Mouse (Mus musculus) thymus, postnatal 4 days (tissue): Measurements from ENCODE around the gene Cnih1.
"Not testable (repeated sequence)": the region's sequence is repeated elsewhere in the genome, so short reads cannot be mapped to it uniquely, and the experiment has no call there.

Experiments used
- DNase-seq: peaks from one replicate; pipeline ENCODE4 v3.0.0; 2021

Gene Cnih1

DNA sequence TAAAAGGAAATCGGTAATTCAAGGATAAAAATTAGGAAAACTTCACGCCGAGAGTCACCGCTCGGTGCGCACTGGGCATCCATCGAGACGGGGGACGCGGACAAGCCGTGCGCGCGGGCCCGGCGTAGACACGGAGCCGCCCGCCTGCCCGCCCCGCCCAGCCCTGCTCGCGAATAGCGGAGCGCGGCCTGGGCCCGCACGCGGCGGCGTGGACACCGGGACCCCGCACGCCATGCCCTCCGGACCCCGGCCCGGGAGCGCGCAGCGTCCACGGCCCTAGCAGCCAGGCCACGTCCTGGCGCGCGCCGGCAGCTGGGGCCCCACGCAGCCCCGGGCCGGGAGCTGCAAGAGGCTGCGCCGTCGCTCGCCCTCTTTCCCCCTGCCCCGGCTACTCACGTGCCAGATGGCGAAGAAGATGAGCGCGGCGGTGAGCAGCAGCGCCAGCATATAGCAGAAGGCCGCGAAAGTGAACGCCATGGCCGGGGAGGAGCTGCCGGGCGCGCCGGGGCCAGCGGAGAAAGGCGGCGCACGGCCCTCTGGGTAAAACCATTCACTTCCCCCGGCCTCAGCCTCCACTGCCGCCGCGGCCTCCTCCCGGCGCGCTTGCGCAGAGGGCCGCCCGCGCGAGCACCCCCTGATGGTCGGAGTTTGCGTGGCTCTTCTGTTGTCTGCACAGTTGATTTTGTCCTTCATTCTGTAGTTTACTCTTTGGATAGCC lies at the start of gene Cnih1:
TSS of gene Cnih1 (minus strand) at position 625 of the 718 bp plus-strand sequence.
- DNase-seq: peak; percentile 95

DNA sequence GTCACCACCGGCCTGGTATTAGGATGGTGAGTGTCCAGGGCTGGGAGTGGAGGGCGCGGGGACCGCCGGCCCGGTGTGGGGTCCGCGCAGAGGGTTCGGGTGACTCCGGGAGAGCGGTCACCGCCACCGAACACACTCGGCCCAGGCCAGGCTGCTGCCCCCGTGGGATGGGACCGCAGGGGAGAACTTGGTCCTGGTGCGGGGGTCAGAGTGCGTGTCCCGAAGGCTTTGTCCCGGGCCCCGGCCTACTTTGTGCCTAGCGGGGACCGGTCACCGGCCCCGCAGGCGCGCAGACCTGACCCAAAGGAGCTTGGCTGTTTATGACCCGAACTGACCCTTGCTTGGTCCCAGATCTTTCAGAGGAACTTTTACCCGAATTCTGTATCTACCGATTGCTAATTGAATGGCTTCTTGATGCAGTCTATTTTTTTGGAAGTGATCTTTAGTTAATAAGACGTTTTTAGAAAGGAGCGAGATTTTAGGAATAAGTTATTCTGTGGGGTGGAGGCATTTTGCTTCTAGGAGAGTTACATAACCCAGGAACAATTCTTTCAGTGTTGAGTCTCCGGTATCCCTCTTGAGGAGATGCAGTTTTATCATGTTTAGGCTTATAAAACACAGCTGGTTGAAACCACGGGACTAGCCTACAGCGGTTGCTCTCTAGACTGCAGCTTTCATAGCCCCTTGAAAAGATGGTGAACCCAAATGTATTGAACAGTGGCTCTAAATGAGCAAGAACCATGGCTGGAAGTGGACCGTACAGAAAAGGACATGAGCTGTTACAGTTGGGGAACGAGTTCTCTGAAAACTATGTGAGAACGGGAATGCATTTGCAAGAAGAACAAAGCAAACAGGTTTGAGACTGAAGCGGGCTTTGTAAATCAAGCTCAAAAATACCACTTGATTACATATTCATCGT lies 44.4 kb upstream of the Cnih1 start:
- peak; percentile 41 for DNase-seq

DNA sequence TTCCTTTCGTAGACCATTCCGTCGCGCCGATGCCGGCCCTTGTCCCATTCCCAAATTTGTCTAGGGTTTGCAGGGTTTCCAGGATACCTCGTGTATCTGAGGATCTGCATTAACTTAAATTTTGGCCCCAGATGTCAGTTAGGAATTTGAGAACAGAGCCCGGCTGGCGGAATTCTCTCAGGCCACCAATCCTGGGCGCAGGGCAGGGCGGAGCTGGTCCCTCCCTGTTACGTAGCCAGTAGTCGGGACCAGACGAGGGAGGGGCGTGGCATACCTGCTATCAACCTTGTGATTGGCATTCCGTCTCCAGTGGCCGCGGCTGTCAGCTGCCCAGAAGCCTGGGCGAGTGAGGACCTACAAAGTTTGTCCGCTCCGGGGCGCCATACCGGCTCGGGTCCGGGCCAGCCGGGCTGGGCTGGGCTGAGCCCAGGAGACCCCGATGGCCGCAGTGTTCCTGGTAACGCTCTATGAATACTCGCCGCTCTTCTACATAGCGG lies 43.7 kb upstream of the Cnih1 start, which contains the start of gene Cgrrf1:
TSS of gene Cgrrf1 (plus strand) at position 289 of the 497 bp plus-strand sequence.
- DNase-seq: peak; percentile 88

DNA sequence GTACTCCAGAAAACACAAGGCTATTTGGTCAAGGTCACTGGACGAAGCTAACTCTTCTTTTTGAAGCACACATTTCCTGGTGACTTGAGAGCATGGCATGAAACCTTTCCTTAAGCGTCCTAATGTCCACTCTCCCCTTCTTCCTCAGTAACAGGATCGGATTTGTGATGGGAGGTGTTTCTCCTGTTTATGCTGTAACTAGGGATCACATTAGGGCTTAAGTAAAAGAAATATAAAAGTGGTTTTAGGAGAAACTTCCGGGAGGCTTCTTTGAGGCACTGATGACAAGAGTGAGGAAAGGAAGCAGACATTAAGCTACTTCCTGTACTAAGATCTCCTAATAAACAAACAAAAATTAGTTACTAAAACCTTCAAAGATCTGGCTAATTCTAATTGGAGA lies 43.1 kb upstream of the Cnih1 start:
- no peak for DNase-seq

DNA sequence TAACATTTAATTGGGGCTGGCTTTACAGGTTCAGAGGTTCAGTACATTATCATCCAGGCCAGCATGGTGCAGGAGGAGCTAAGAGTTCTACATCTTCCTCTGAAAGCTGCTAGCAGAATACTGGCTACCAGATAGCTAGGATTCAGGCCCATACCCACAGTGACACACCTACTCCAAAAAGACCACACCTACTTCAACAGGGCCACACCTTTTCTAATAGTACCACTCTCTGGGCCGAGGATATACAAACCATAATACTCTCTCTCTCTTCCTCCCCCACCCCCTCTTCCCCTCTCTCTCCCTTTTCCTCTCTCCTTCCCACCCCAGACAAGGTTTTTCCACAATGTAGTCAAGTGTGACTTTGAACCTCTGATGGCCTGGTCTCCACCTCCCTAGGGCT lies 39.2 kb upstream of the Cnih1 start:
- DNase-seq: no peak

DNA sequence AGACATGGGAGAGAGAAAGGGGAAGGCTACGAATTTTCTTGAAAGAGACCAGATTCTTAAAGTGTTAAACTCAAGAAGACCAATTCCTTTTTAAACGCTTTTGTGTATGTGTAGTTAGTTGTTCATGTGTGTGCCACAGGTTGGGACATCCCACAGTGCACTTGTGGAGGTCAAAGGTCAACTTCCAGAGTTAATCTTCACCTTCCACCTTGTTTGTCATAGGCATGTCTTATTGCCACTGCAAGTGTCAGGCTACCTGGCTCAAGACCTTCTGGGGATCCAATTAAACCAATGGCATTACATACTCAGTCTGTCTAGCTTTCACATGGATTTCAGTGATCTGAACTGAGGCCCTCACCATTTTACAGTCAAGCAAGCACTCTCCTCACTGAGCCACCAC lies 35.8 kb upstream of the Cnih1 start:
- no peak for DNase-seq

DNA sequence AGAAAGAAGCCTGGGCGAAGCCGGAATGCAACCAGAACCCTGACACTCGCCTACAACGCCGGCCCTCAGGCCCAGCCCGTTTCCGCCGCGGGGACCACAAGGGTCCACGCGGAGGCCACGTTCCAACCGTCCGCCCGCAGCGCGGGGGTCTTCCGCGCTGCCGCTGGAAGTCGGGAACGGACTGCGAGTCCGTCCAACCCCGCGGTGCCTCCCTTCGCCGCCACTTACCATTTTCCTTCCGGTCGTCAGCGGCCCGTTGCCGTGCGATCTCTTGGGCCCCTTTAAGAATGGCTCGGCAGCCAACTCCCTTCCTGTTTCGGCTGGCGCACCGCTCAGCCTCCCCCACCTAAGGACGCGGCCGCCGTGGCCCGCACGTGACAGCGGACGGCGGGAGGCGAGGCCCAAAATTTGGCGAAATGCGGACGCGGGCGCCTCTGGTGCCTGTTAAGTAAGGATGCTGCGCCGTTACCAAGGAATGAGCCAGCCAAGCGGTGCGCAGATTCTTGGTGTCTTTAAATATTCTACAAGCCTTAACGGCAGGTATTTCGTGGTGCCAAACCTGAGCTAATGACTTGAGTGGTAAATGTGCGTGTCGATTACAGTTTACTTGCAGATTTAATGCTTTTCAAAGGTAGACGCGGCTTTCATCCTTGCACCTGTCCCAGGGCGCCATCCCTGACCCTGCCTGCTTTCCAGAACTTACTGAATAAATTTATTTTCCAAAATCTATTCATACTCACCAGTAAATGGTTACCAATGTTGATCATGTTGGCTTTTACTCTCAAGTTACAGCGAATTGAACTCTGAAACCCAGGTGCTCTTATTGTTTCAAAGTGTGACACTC lies 33.9 kb upstream of the Cnih1 start, which contains the start of gene Gmfb:
TSS of gene Gmfb (minus strand) at position 370 of the 844 bp plus-strand sequence.
- DNase-seq: peak; percentile 97

DNA sequence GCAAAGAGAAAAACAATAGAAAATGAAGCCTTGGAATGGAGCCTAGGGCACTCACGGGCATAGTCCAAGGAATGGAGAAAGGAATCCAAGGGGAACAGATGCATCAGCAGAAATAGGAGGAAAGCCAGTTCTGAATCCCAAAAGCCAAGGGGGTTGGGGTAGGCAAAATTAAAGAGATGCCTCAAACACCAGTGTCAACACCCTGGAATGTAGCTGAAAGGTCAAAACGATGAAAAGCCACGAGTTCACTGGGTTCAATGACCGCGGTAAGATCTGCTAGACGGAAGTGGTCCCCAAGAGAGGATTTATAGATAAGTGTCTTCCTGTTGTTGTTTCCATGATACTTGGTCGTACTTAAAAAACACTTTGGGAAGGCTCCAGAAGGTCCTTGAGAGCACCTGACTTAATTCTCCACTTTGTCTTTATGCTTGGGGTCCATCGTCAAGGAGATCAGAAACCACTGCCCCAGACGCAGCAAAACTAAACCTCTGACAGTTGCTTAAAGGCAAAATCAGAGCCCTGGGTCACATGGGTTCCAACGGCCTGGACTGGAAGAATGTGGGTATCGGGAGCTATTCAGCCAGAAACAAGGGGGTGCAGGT lies 33.2 kb upstream of the Cnih1 start:
- DNase-seq: no peak

DNA sequence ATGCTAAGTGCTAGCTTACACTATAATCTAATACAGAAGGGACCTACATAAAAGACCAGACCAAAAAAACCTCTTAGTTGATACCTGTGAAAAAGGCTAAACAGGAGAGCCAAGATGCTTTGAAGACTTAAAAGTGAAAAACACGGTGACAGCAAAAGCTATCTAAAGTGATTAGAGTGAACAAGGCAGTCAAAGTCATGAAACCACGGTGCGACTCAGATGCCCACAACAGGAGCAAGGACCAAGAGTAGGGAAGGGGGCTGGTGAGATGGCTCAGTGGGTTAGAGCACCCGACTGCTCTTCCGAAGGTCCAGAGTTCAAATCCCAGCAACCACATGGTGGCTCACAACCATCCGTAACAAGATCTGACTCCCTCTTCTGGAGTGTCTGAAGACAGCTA lies 31.8 kb upstream of the Cnih1 start:
- DNase-seq: not testable (repeated sequence)

DNA sequence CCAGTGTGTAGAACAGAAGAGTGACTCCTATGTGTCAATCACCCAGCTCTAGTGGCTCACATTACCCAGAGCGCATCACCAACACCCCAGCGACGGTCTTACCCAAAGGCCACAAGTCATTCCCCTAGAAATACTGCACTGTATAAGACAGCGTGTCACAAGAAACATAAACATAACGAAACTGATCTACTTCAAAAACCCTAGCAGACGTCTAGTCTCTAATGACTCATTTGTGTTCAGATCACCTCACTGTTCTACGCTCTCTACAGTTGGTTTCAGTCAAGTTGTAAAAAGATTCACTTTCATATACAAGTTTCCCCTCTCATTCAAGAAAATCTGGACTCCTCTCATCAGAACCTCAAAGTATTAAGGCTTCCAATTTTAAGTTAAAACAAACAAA lies 30.5 kb upstream of the Cnih1 start:
- no peak for DNase-seq

DNA sequence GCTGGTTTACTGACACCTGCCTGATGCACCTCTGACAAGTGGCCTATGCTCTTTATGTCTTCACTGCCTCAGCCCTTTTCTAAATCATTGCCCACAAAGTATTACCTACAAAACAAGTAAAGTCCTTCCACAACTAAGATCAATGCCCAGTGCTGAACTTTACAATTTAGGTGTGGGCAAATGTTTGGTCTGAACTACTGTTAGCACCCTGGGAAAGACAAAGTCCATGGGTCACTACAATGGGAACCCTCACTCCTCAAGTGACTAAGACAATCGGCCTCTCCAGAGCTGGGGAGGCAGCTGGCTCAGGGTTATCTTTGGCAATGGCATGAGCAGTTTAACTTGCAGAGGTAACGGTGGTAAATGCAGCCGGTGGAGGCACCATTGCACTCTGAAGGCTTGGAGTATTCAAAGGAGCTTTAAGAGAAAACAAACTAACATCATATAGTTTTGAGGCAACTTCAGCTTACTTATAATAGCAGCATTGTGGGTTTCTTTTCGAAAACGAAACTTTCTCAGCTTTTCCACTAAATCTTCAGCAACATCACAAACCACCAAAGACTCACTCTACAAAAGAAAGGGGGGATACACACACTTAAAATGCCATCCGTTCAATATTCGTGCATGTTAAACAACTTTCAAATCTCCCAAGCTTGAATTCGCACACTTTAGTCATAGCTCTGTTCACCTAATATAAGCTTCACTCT lies 28.9 kb upstream of the Cnih1 start:
- no peak for DNase-seq

DNA sequence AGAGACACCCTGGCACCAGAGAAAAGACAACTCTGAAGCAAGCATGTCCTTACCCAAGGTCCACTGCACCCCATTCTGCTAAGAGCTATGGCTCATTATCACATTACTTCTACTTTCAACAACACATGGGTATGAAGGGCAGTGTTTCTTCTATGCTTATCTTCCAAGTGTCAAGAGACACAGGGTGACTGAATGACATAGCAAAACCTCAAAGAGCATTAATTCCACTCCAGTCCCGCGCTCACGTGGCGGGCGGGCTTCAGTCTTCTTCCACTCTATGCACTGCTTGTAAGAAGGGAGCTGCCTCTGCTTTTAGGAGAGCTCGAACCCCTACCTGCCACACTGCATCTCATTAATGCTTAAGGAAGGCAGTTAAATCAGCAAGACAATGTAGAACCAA lies 27.4 kb upstream of the Cnih1 start:
- no peak for DNase-seq

DNA sequence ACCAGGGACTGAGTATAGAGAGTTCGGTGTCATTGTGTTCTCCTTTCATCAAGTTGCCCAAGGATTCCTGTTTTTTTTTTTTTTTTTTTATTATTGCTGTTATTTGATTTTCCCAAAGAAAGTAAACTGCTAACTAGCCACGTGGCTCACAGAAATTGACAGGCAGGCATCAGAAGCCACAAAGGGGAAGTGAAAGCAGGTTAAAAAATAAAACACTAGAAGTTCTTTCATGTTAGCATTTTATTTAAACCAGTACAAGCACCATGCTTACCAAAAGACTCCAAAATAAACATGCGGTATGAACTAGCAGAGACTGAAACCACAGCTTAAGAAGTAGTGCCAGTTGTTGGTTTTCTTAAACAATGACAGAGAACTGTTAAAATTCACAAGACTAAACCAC lies 19.7 kb upstream of the Cnih1 start:
- DNase-seq: no peak

DNA sequence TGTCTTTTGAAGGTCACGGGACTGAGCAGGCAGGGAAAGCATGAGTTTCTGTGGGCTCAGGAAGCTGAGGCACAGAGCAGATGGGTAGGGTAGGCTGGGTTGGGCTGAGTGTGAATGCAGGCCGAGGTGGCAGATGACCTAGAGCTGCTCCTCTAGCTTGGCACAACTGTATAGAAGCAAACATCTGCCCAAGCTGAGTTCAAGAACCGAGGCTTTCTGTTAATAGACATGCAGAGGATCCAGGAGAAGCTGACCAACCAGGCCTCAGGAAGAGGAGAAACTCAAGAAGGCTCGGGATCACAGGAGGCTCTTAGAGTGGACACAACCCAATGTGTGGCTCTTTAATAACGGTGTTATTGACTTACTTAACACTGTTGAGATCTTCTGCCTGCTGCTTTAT lies 18.0 kb upstream of the Cnih1 start:
- DNase-seq: no peak

DNA sequence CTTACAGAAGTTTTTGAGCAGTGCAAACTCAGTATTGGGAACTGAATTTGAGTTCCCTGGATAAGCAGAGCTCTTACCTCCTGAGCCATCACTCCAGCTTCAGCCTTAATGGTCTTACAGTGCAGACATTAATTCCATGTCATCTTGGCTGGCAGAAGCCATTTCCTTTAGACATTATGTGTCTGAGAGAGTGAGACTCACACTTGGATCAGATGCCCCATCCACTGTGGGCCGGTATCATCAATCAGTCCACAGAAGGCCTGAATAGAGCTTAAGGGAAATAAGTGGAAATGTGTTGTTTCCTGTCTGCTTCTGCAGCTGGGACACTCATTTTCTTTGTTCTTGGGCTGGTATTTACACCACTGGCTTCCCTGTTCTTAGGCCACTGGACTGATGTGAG lies 15.6 kb upstream of the Cnih1 start:
- DNase-seq: no peak

DNA sequence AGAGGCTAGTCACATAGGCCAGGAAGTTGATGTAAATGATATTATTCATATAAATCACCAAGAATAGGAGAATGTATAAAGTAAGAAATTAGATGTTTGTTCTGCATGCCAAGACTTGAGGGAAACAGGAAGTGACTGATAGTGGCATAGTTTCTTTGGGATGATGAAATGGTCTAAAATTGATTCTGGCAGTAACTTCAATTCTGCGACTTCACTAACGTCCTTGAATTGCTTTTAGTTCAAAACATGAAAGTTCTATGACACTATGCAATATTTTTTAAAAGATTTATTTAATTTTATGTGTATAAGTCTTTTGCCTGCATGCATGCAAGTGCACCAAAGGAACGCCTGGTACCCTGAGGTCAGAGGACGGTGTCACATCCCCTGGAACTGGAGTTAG lies 15.0 kb upstream of the Cnih1 start:
- no peak for DNase-seq

DNA sequence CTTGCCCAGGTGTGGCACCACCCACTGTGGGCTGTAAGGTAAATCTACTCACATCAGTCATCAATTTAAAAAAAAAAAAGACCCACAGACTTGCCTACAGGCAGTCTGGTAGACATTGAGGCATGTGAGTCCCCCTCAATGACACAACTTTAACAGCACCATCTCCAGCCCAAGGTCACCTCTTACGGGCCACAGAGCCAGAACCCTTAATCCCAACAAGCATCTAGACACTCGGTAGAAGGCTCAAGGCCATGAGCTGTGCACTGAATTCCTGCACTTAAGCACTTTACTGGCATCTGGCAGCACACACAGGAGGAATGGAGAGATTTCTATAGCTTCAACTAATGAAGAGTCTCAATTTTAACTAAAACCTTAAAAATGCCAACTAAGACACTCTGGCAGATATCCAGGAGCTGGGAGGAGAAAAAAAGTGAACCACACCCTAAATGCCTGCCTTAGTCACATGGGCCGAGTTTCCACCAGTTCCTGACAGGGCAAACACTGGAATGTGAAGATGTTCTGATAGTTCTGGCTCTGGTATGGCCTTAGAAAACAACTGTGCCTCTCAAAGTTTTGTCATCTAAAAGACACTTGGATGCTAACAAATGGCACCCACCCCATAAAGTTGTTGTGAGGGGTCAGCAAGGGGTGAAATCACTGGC lies 12.6 kb upstream of the Cnih1 start:
- no peak for DNase-seq

DNA sequence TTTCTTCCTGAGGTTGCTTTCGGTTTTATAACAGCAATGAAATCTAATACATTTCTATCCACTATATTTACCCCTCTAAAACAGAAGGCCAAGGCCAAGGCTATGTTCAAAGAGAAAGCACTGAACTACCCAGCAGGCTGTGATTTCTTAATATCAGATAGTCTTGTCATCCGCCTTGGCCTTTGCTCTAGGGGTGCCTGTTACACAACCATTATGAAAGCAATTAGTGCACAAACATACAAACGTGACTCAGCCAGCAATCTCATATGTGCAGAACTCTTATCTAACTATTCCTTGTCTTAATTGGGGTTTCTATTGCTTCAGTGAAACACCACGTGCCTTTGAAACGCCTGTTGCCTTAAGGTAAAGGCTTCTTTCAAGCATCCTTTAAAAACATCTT lies 5.9 kb upstream of the Cnih1 start:
- DNase-seq: no peak

DNA sequence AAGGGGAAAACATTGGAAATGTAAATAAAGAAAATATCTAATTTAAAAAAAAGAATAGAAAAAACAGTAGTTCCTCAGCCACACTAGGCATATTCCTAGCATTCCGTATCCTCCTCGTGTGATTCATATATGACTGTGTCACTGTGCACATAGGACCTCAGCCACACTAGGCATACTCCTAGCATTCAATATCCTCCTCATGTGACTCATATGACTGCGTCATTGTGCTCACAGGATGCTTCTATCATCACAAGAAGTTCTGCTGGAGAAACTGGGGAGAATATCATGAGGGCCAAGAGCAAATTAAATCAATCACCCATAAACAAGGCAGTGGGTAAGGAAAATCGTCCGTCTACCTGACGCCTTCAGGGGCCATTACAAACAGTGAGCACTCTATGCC lies 2.5 kb upstream of the Cnih1 start:
- DNase-seq: no peak

DNA sequence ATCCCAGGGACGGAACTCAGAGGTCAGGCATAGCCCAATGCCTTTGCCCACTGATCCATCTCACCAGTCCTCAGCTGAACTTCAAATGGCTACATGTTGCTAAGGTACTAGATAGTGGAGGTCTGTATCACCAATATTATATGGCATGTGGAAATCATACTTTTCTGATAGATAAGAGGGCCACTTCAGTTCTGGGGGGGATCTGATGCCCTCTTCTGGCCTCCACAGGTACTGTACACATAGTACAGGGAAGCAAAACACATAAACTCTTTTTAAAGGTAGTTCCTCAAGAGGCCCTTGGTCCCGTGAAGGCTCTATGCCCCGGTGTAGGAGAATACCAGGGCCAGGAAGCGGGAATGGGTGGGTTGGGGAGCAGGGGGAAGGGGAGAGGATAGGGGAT lies 2.1 kb upstream of the Cnih1 start:
- peak; percentile 65 for DNase-seq

DNA sequence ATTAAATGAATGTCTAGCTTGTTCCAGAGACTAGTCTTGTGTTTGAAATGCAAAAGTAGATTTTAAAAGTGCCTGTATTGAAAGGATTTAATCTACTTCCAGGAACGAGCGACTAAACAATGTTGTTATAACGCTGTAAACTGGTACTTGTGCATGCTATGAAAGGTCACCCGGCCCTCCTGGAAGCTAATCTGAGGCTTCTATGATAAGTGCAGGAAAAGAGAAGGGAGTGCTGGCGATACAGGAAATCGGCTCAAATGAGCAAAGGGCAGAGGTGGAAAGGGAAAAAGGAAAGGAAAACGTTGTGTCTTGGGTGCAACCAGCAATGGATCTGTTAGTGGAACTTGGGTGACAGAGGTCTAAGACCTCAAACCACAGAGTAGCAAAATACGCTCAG lies 292 bp upstream of the Cnih1 start:
- DNase-seq: peak; percentile 23
